Mouse (Mus musculus) embryonic facial prominence, embryonic 13.5 days (tissue): Measurements from ENCODE around the gene Pask. TPM values are rescaled to one million over a fixed set of nuclear protein-coding genes. Genes with fewer than 3 reads are reported as not detected.
"Not testable (repeated sequence)": the region's sequence is repeated elsewhere in the genome, so short reads cannot be mapped to it uniquely, and the experiment has no call there.

ENCODE experiments used
- ATAC-seq: fragments of 200-750 bp; cut with Nextera tagmentation; 2 replicates; pipeline ENCODE4 v1.8.0; 2017; ENCODE audit warnings: low read depth; ENCODE audit not compliant: insufficient number of reproducible peaks, insufficient read depth, low FRiP score, low TSS enrichment
- H3K27ac ChIP-seq: fragments of 300-500 bp; sonication (generic); 2 replicates; pipeline ENCODE4 v1.5.1; 2015; ENCODE audit warnings: moderate library complexity, mild to moderate bottlenecking, inconsistent platforms
- H3K27me3 ChIP-seq: fragments of 300-500 bp; sonication (generic); 2 replicates; pipeline ENCODE4 v1.6.1; 2015; ENCODE audit warnings: mild to moderate bottlenecking, inconsistent platforms
- H3K36me3 ChIP-seq: fragments of 300-500 bp; sonication (generic); 2 replicates; pipeline ENCODE4 v1.6.1; 2015; ENCODE audit warnings: mild to moderate bottlenecking, inconsistent platforms
- H3K4me1 ChIP-seq: fragments of 300-500 bp; sonication (generic); 2 replicates; pipeline ENCODE4 v1.6.1; 2015; ENCODE audit warnings: inconsistent platforms
- H3K4me2 ChIP-seq: fragments of 300-500 bp; sonication (generic); 2 replicates; pipeline ENCODE4 v1.6.1; 2015; ENCODE audit warnings: moderate library complexity, mild to moderate bottlenecking, inconsistent platforms
- H3K4me3 ChIP-seq: fragments of 300-500 bp; sonication (generic); 2 replicates; pipeline ENCODE4 v1.5.1; 2015; ENCODE audit warnings: mild to moderate bottlenecking, inconsistent platforms
- H3K9ac ChIP-seq: fragments of 300-500 bp; sonication (generic); 2 replicates; pipeline ENCODE4 v1.6.1; 2015; ENCODE audit warnings: mild to moderate bottlenecking, inconsistent platforms
- H3K9me3 ChIP-seq: fragments of 300-500 bp; sonication (generic); 2 replicates; pipeline ENCODE4 v1.6.1; 2016; ENCODE audit warnings: inconsistent platforms
- WGBS: fragments of 180-500 bp; shearing (Covaris S2); methylation state at CpG from one replicate; pipeline ENCODE4 v1.1.7; 2015; ENCODE audit warnings: mixed read lengths; 5-methylcytosine and 5-hydroxymethylcytosine counted together
- polyA plus RNA-seq: library from polyadenylated mRNA; unstranded; fragments of >200 nt; fragmentation: Nextera tagmentation; extraction: Ambion mirVana; gene quantifications from 2 replicates; pipeline ENCODE4 v1.2.1, GENCODE M21; 2015

Pask gene
- polyA plus RNA-seq, 1 experiment from 2014 or later = 17.7 TPM

- H3K4me1 ChIP-seq = no peaks in the 10 kb centered on the region
- peaks cover 48% of the 10 kb centered on the region for H3K36me3 ChIP-seq
- no peak for ATAC-seq
- H3K4me2 ChIP-seq = no peak overlapping the region
- peak overlapping the region; percentile 37; the same call in 1 of the 2 replicates for H3K9ac ChIP-seq
- WGBS = 62% methylated on average over 2 of the region's 2 CpGs
- no peaks in the 10 kb centered on the region for H3K9me3 ChIP-seq
- no peak overlapping the region for H3K27ac ChIP-seq
- no peaks in the 10 kb centered on the region for H3K27me3 ChIP-seq
- H3K4me3 ChIP-seq = no peak overlapping the region
Measured at GRCm38 (mm10) chr1:93334621-93335020, 8.7 kb downstream of the Pask start.

DNA sequence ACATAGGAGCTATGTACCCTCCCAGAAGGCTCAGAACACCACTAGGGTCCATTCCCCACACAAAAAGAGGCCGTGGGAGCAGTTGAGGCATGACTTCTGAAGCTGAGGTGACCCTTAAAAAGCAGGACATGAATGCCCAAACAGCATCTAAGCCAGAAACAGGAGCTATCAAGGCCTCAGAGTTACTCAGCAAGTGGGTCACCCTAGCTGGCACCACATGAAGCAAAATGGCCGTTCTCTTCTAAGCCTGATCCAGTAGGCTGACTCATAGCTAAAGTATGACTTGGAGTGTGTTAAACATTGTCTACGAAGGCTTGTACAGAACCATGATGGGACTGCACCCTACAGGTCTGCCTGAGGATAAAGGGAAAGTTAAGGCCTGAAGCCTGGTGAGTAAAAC is 16.8 kb downstream of the Pask start:
- H3K9ac ChIP-seq = no peak overlapping the region
- 91% methylated on average over 3 of the region's 3 CpGs for WGBS
- H3K27ac ChIP-seq = no peak overlapping the region
- no peaks in the 10 kb centered on the region for H3K9me3 ChIP-seq
- no peaks in the 10 kb centered on the region for H3K4me1 ChIP-seq
- H3K36me3 ChIP-seq = peaks cover 84% of the 10 kb centered on the region
- ATAC-seq = no peak
- H3K4me3 ChIP-seq = no peak overlapping the region
- H3K27me3 ChIP-seq = no peaks in the 10 kb centered on the region
- H3K4me2 ChIP-seq = no peak overlapping the region

DNA sequence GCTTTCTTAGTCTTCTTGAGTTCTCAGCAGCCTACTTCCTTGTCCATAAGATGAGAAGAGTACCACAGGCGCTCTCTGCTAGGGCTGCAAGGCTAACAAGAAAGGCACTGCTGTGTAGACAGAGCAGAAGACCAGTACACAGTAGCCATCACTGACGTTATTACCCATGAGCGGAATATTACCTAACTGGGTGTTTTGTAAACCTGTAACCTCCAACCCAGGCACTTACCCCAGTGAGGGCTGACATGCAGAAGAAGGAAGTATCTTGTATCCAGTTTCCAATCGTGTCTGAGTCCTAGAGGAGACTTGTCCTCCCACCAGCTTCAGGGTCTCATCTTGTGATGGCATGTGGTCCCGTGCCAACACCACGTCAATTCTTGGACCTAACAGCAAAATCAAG is 19.3 kb downstream of the Pask start:
- H3K4me3 ChIP-seq = no peak overlapping the region
- H3K4me2 ChIP-seq = no peak overlapping the region
- no peaks in the 10 kb centered on the region for H3K27me3 ChIP-seq
- ATAC-seq = no peak
- H3K36me3 ChIP-seq = peaks cover 88% of the 10 kb centered on the region
- no peaks in the 10 kb centered on the region for H3K9me3 ChIP-seq
- WGBS = 87% methylated on average over 6 of the region's 6 CpGs
- H3K9ac ChIP-seq = no peak overlapping the region
- no peaks in the 10 kb centered on the region for H3K4me1 ChIP-seq
- H3K27ac ChIP-seq = no peak overlapping the region

GRCm38 (mm10) chr1:93305581-93306337 is 37.5 kb downstream of the Pask start, which contains the start of gene Mterf4:
TSS of gene Mterf4 (minus strand) at chr1:93305915.
- Histone ChIP-seq H3K4me1 (peaks cover 12% of the 10 kb centered on the region), H3K4me3 (peak within 1 kb of the TSS; percentile 92), H3K9me3 (no peaks in the 10 kb centered on the region), H3K27ac (peak within 1 kb of the TSS; percentile 39; the same call in 1 of the 2 replicates), H3K27me3 (no peaks in the 10 kb centered on the region), H3K36me3 (peaks cover 51% of the 10 kb centered on the region), H3K9ac (peak within 1 kb of the TSS; percentile 92), H3K4me2 (peak within 1 kb of the TSS; percentile 77)
- peak; percentile 83 for ATAC-seq
- 6% methylated on average over 36 of the region's 36 CpGs for WGBS

DNA sequence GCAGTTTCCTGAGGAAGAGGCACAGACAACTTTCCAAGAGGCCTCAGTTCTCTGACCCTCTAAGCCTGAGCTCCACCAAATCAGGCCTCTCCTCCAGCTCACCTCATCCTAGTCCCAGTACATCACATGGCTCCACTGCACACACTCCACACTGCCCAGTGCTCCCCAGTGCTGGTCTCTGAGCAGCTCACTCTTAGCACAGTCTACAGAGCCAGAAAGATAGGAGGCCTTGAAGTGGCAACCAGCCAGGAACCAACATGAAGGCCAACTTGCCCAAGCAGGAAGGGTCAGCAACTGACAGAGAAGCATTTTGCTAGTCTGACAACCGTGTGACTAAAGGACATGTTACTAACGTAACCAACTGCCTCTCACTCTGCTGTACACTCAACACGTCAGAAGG is 42.7 kb downstream of the Pask start:
- Histone ChIP-seq H3K4me1 (peaks cover 12% of the 10 kb centered on the region), H3K36me3 (peaks cover 86% of the 10 kb centered on the region), H3K4me3 (no peak overlapping the region), H3K9ac (no peak overlapping the region; the same call in 1 of the 2 replicates), H3K9me3 (no peaks in the 10 kb centered on the region), H3K27me3 (no peaks in the 10 kb centered on the region), H3K27ac (no peak overlapping the region), H3K4me2 (no peak overlapping the region)
- 85% methylated on average over 3 of the region's 3 CpGs for WGBS
- ATAC-seq = no peak

- no peaks in the 10 kb centered on the region for H3K27me3 ChIP-seq
- peaks cover 7% of the 10 kb centered on the region for H3K4me1 ChIP-seq
- H3K27ac ChIP-seq = no peak overlapping the region
- no peak for ATAC-seq
- H3K4me2 ChIP-seq = no peak overlapping the region
- H3K9me3 ChIP-seq = no peaks in the 10 kb centered on the region
- H3K36me3 ChIP-seq = peaks cover 88% of the 10 kb centered on the region
- no peak overlapping the region for H3K4me3 ChIP-seq
- H3K9ac ChIP-seq = no peak overlapping the region
- WGBS = 78% methylated on average over 4 of the region's 4 CpGs
Measured at GRCm38 (mm10) chr1:93299791-93300190, 43.5 kb downstream of the Pask start.

- ATAC-seq, H3K4me3 ChIP-seq: not testable (repeated sequence)
Measured at GRCm38 (mm10) chr1:93294491-93294890, 48.8 kb downstream of the Pask start.

DNA sequence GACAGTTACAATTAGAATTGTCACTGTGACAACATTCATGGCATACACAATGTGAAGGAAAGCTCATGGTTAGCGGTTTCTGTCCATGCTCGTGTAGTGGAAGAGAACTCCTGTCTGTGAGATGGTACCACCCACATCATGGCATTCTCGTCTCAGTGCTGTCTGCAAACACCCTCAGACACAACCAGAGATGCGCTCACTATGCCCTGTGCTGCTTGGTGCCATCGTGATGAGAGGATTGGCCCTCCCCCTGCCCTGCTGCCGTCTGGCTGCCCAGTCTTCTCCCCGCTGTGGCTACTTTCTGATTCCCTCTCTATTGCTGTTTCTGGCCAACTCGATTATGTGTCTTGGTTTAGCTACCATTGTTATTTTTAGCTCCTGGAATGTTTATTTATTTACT is 51.3 kb downstream of the Pask start:
- no peaks in the 10 kb centered on the region for H3K27me3 ChIP-seq
- WGBS = 76% methylated on average over 8 of the region's 8 CpGs
- no peak overlapping the region for H3K9ac ChIP-seq
- no peak overlapping the region for H3K4me2 ChIP-seq
- no peaks in the 10 kb centered on the region for H3K4me1 ChIP-seq
- peaks cover 34% of the 10 kb centered on the region for H3K36me3 ChIP-seq
- no peak overlapping the region for H3K4me3 ChIP-seq
- H3K9me3 ChIP-seq = no peaks in the 10 kb centered on the region
- no peak overlapping the region for H3K27ac ChIP-seq
- ATAC-seq = no peak

More at GRCm38 (mm10) chr1:93294491-93294890, 48.8 kb downstream of the Pask start:
- peaks cover 54% of the 10 kb centered on the region for H3K36me3 ChIP-seq
- H3K4me2 ChIP-seq, H3K9ac ChIP-seq, H3K27ac ChIP-seq, H3K27me3 ChIP-seq, H3K4me1 ChIP-seq, H3K9me3 ChIP-seq: not testable (repeated sequence)
- WGBS = 74% methylated on average over 3 of the region's 3 CpGs

DNA sequence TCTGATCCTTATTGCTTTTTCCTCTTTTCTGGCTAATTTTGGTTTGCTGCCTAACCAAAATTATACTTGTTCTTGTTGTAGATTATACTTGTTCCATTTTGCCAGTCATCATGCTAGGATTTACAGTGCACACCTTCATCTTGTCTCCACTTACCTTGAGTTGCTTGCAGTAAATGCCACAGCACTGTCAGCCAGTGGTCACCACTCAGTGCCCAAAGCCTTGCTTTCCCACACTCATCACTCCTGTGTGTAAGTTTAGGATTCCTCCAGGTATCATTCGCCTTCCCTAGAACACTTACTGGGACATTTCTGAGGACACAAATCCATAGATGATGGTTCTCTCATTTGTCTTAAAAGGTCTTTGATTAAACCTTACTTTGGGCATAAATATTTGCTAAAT is 51.7 kb downstream of the Pask start:
- Histone ChIP-seq H3K9me3 (no peaks in the 10 kb centered on the region), H3K9ac (no peak overlapping the region), H3K4me2 (no peak overlapping the region), H3K27ac (no peak overlapping the region), H3K36me3 (peaks cover 34% of the 10 kb centered on the region), H3K27me3 (no peaks in the 10 kb centered on the region), H3K4me1 (no peaks in the 10 kb centered on the region), H3K4me3 (no peak overlapping the region)
- ATAC-seq = no peak
- WGBS = 92% methylated on average over 1 of the region's 1 CpGs

- no peak overlapping the region for H3K4me3 ChIP-seq
- ATAC-seq = no peak
- H3K9ac ChIP-seq = no peak overlapping the region
- H3K9me3 ChIP-seq = no peaks in the 10 kb centered on the region
- no peak overlapping the region for H3K4me2 ChIP-seq
- 86% methylated on average over 4 of the region's 4 CpGs for WGBS
- H3K36me3 ChIP-seq = peaks cover 32% of the 10 kb centered on the region
- no peak overlapping the region for H3K27ac ChIP-seq
- H3K27me3 ChIP-seq = no peaks in the 10 kb centered on the region
- H3K4me1 ChIP-seq = no peaks in the 10 kb centered on the region
Measured at GRCm38 (mm10) chr1:93290956-93291355, 52.3 kb downstream of the Pask start.

DNA sequence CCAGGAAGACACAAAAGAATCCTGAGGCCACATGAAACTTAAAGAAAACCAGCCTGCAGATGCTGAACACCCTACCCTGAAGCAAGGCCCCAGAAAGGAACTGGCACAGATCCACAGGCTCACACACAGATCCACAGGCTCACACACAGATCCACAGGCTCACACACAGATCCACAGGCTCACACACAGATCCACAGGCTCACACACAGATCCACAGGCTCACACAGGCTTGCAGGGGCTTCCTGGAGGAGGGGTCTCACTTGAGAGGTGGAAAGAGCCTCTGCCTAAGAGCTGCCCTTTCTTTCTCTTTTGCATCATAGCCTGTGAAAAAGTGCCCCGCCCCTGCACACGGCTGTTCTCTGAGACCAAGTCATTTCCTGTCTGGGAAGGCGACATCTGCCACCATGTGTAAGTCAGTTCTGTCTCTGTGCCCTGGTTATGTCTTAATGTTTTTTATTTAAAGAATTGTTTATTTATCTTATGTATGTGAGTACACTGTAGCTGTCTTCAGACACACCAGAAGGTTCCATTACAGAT is 53.5 kb downstream of the Pask start:
- no peaks in the 10 kb centered on the region for H3K4me1 ChIP-seq
- no peak overlapping the region for H3K4me2 ChIP-seq
- H3K4me3 ChIP-seq = no peak overlapping the region
- H3K27me3 ChIP-seq = no peaks in the 10 kb centered on the region
- WGBS = 51% methylated on average over 3 of the region's 3 CpGs
- ATAC-seq = no peak
- no peak overlapping the region for H3K27ac ChIP-seq
- H3K36me3 ChIP-seq = peaks cover 35% of the 10 kb centered on the region
- no peak overlapping the region for H3K9ac ChIP-seq
- H3K9me3 ChIP-seq = no peaks in the 10 kb centered on the region

DNA sequence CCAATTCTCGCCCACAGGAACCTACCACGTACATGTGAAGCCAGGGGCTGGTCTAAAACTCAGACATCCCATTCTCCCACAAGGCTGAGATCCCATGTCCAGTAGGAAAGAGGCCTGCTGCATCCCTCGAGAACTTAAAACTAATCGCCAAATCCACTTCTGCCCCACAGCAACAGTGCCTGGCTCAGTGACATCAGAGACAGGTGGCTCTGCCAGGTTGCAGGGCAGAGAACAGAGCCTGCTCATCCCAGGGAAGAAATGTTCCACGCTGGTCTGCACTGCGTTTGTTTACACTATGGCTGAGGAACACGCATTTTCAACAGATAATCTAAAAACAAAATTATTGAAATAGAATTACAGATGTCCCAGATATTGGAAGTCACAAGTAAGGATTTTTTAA is 66.2 kb downstream of the Pask start:
- no peak for ATAC-seq

More for the DNA sequence above, 66.2 kb downstream of the Pask start:
- H3K4me2 ChIP-seq = no peak overlapping the region
- H3K4me3 ChIP-seq = no peak overlapping the region
- H3K9me3 ChIP-seq = no peaks in the 10 kb centered on the region
- H3K36me3 ChIP-seq = peaks cover 22% of the 10 kb centered on the region
- WGBS = 77% methylated on average over 7 of the region's 7 CpGs
- no peak overlapping the region for H3K9ac ChIP-seq
- no peaks in the 10 kb centered on the region for H3K27me3 ChIP-seq
- no peak overlapping the region for H3K27ac ChIP-seq
- H3K4me1 ChIP-seq = no peaks in the 10 kb centered on the region
